Mouse (Mus musculus): Measurements from ENCODE around the gene Hnrnph1. TPM values are rescaled to one million over a fixed set of nuclear protein-coding genes. Genes with fewer than 3 reads are reported as not detected.

The Hnrnph1 gene
- polyA plus RNA-seq, 1 experiment from 2014 or later = 363 TPM

- no peaks in the 10 kb centered on the region for H3K27me3 ChIP-seq (replicated peaks)
- no peaks in the 10 kb centered on the region for H3K4me1 ChIP-seq
- H3K4me2 ChIP-seq = no peak overlapping the region
- 74% methylated on average over 4 of the region's 4 CpGs for WGBS
- H3K27ac ChIP-seq = no peak overlapping the region
- no peak overlapping the region for H3K9ac ChIP-seq
- peaks cover 25% of the 10 kb centered on the region for H3K36me3 ChIP-seq
- no peak overlapping the region for H3K4me3 ChIP-seq (replicated peaks)
- ATAC-seq (ENCODE audit: insufficient read depth, low FRiP score, low read depth) = no peak
- H3K9me3 ChIP-seq = no peaks in the 10 kb centered on the region
Observed at GRCm38 (mm10) chr11:50391272-50391960, 14.6 kb downstream of the Hnrnph1 start.

- peaks cover 10% of the 10 kb centered on the region for H3K36me3 ChIP-seq
- H3K4me2 ChIP-seq = no peak overlapping the region
- WGBS = 86% methylated on average over 6 of the region's 6 CpGs
- no peak overlapping the region for H3K4me3 ChIP-seq (replicated peaks)
- H3K9me3 ChIP-seq = no peaks in the 10 kb centered on the region
- H3K27ac ChIP-seq = no peak overlapping the region
- H3K4me1 ChIP-seq = no peaks in the 10 kb centered on the region
- no peak overlapping the region for H3K9ac ChIP-seq
- no peak for ATAC-seq (ENCODE audit: insufficient read depth, low FRiP score, low read depth)
- no peaks in the 10 kb centered on the region for H3K27me3 ChIP-seq (replicated peaks)
Observed at GRCm38 (mm10) chr11:50393306-50393705, 16.5 kb downstream of the Hnrnph1 start.

GRCm38 (mm10) chr11:50394731-50395130, 17.9 kb downstream of the Hnrnph1 start:
- Histone ChIP-seq H3K9me3 (no peaks in the 10 kb centered on the region), H3K9ac (no peak overlapping the region), H3K4me3 (replicated peaks) (no peak overlapping the region), H3K36me3 (peaks cover 11% of the 10 kb centered on the region), H3K27ac (no peak overlapping the region), H3K4me2 (no peak overlapping the region), H3K4me1 (no peaks in the 10 kb centered on the region), H3K27me3 (replicated peaks) (no peaks in the 10 kb centered on the region)
- 91% methylated on average over 7 of the region's 7 CpGs for whole genome bisulfite sequencing
- no peak for ATAC-seq (ENCODE audit: insufficient read depth, low FRiP score, low read depth)

- peaks cover 21% of the 10 kb centered on the region for H3K36me3 ChIP-seq
- 78% methylated on average over 11 of the region's 11 CpGs for WGBS
- no peak overlapping the region for H3K9ac ChIP-seq
- ATAC-seq (ENCODE audit: insufficient read depth, low FRiP score, low read depth) = no peak
- no peaks in the 10 kb centered on the region for H3K9me3 ChIP-seq
- no peak overlapping the region for H3K4me3 ChIP-seq (replicated peaks)
- H3K27me3 ChIP-seq (replicated peaks) = no peaks in the 10 kb centered on the region
- no peaks in the 10 kb centered on the region for H3K4me1 ChIP-seq
- H3K27ac ChIP-seq = no peak overlapping the region
- H3K4me2 ChIP-seq = no peak overlapping the region
Observed at GRCm38 (mm10) chr11:50396766-50397307, 20.0 kb downstream of the Hnrnph1 start.

GRCm38 (mm10) chr11:50397316-50397715, 20.5 kb downstream of the Hnrnph1 start:
- H3K4me3 ChIP-seq (replicated peaks) = no peak overlapping the region

GRCm38 (mm10) chr11:50398803-50399202, 22.0 kb downstream of the Hnrnph1 start:
- H3K4me3 ChIP-seq (replicated peaks) = no peak overlapping the region
- H3K27ac ChIP-seq = no peak overlapping the region
- H3K9ac ChIP-seq = no peak overlapping the region
- WGBS = 78% methylated on average over 13 of the region's 13 CpGs
- peaks cover 17% of the 10 kb centered on the region for H3K36me3 ChIP-seq
- no peak overlapping the region for H3K4me2 ChIP-seq
- no peak for ATAC-seq (ENCODE audit: insufficient read depth, low FRiP score, low read depth)
- H3K9me3 ChIP-seq = no peaks in the 10 kb centered on the region
- H3K4me1 ChIP-seq = no peaks in the 10 kb centered on the region
- no peaks in the 10 kb centered on the region for H3K27me3 ChIP-seq (replicated peaks)

More at GRCm38 (mm10) chr11:50397316-50397715, 20.5 kb downstream of the Hnrnph1 start:
- Histone ChIP-seq H3K36me3 (peaks cover 21% of the 10 kb centered on the region), H3K4me2 (no peak overlapping the region), H3K27me3 (replicated peaks) (no peaks in the 10 kb centered on the region), H3K9ac (no peak overlapping the region), H3K9me3 (no peaks in the 10 kb centered on the region), H3K27ac (no peak overlapping the region), H3K4me1 (no peaks in the 10 kb centered on the region)
- ATAC-seq (ENCODE audit: insufficient read depth, low FRiP score, low read depth) = no peak
- 75% methylated on average over 9 of the region's 9 CpGs for WGBS

- Histone ChIP-seq H3K27me3 (replicated peaks) (no peaks in the 10 kb centered on the region), H3K9me3 (no peaks in the 10 kb centered on the region), H3K4me3 (replicated peaks) (no peak overlapping the region), H3K27ac (no peak overlapping the region), H3K4me1 (no peaks in the 10 kb centered on the region), H3K9ac (no peak overlapping the region), H3K4me2 (no peak overlapping the region), H3K36me3 (peaks cover 17% of the 10 kb centered on the region; the same call in 1 of the 2 replicates)
- no peak for ATAC-seq (ENCODE audit: insufficient read depth, low FRiP score, low read depth)
- 91% methylated on average over 3 of the region's 3 CpGs for WGBS
Observed at GRCm38 (mm10) chr11:50402481-50402880, 25.7 kb downstream of the Hnrnph1 start.

- Histone ChIP-seq H3K4me2 (no peak overlapping the region), H3K27me3 (replicated peaks) (no peaks in the 10 kb centered on the region), H3K9me3 (no peaks in the 10 kb centered on the region), H3K4me3 (replicated peaks) (no peak overlapping the region), H3K4me1 (no peaks in the 10 kb centered on the region), H3K27ac (no peak overlapping the region), H3K36me3 (peaks cover 17% of the 10 kb centered on the region; the same call in 1 of the 2 replicates), H3K9ac (no peak overlapping the region)
- ATAC-seq (ENCODE audit: insufficient read depth, low FRiP score, low read depth) = no peak
- 64% methylated on average over 10 of the region's 10 CpGs for WGBS
Observed at GRCm38 (mm10) chr11:50403367-50404014, 26.7 kb downstream of the Hnrnph1 start.

- no peaks in the 10 kb centered on the region for H3K9me3 ChIP-seq
- 70% methylated on average over 6 of the region's 6 CpGs for WGBS
- H3K36me3 ChIP-seq = peaks cover 14% of the 10 kb centered on the region; the same call in 1 of the 2 replicates
Observed at GRCm38 (mm10) chr11:50407235-50407634, 30.4 kb downstream of the Hnrnph1 start.

GRCm38 (mm10) chr11:50415563-50416241, 38.9 kb downstream of the Hnrnph1 start:
- Histone ChIP-seq H3K4me1 (no peaks in the 10 kb centered on the region), H3K27ac (no peak overlapping the region), H3K4me2 (no peak overlapping the region), H3K9me3 (no peaks in the 10 kb centered on the region), H3K4me3 (replicated peaks) (no peak overlapping the region), H3K36me3 (peaks cover 7% of the 10 kb centered on the region), H3K27me3 (replicated peaks) (no peaks in the 10 kb centered on the region), H3K9ac (no peak overlapping the region)
- WGBS = 83% methylated on average over 6 of the region's 6 CpGs
- ATAC-seq (ENCODE audit: insufficient read depth, low FRiP score, low read depth) = no peak

More at GRCm38 (mm10) chr11:50407235-50407634, 30.4 kb downstream of the Hnrnph1 start:
- Histone ChIP-seq H3K27me3 (replicated peaks) (no peaks in the 10 kb centered on the region), H3K9ac (no peak overlapping the region), H3K4me2 (no peak overlapping the region), H3K4me1 (no peaks in the 10 kb centered on the region), H3K27ac (no peak overlapping the region), H3K4me3 (replicated peaks) (no peak overlapping the region)
- ATAC-seq (ENCODE audit: insufficient read depth, low FRiP score, low read depth) = no peak

- 66% methylated on average over 2 of the region's 2 CpGs for WGBS
- H3K36me3 ChIP-seq = peaks cover 7% of the 10 kb centered on the region
Observed at GRCm38 (mm10) chr11:50417856-50418255, 41.1 kb downstream of the Hnrnph1 start.

More at GRCm38 (mm10) chr11:50417856-50418255, 41.1 kb downstream of the Hnrnph1 start:
- no peak overlapping the region for H3K27ac ChIP-seq
- H3K4me2 ChIP-seq = no peak overlapping the region
- H3K4me3 ChIP-seq (replicated peaks) = no peak overlapping the region
- no peaks in the 10 kb centered on the region for H3K27me3 ChIP-seq (replicated peaks)
- H3K9me3 ChIP-seq = no peaks in the 10 kb centered on the region
- ATAC-seq (ENCODE audit: insufficient read depth, low FRiP score, low read depth) = no peak
- H3K4me1 ChIP-seq = peaks cover 4% of the 10 kb centered on the region; the same call in 1 of the 2 replicates
- H3K9ac ChIP-seq = no peak overlapping the region

Data from stomach, embryonic 15.5 days (tissue).